13 mouse cellular contexts compared by ENCODE assay signal in genomic region chr10:75424498-75424901, GRCm38 (mm10). TPM values are rescaled to one million over a fixed set of nuclear protein-coding genes. Genes with fewer than 3 reads are reported as not detected.
DNase-seq lines count a peak whose midpoint lies in the region; ATAC-seq lines count a peak whose summit lies in the region.
"Had no signal": no experiment of that assay in that cellular context is flagged by ENCODE, and none has a peak within 500 bp of the region (broad histone marks: within the 10 kb centered on the region; RNA-seq: fewer than 3 reads in every experiment).

No protein-coding gene starts in this region.

- no peak for DNase-seq in liver, embryonic 11.5 days (ENCODE audit: low spot score)
- DNase-seq in CD4-positive, CD25-positive, alpha-beta regulatory T cell, adult 2 months (ENCODE audit: low read depth, low spot score) = peak; percentile 67
- DNase-seq: cerebellum, postnatal 10 days; thymus, postnatal 14 days had no signal

- peak overlapping the region; percentile 12; the same call in 1 of the 2 replicates for H3K27ac ChIP-seq in heart, embryonic 13.5 days (replicated peaks)
- H3K27ac ChIP-seq in heart, embryonic 11.5 days (ENCODE audit: low read depth, low read length) = no peak overlapping the region
- no peak overlapping the region for H3K27ac ChIP-seq in liver, embryonic 16.5 days (ENCODE audit: low read length)
- H3K27ac ChIP-seq in liver, embryonic 11.5 days (ENCODE audit: low read depth, low read length) = no peak overlapping the region
- H3K27ac ChIP-seq: embryonic facial prominence, embryonic 10.5 days; layer of hippocampus, adult 2 months; liver, embryonic 14.5 days had no signal

- H3K4me1 ChIP-seq in heart, embryonic 13.5 days = peaks cover 14% of the 10 kb centered on the region
- no peaks in the 10 kb centered on the region; the same call in 1 of the 2 replicates for H3K4me1 ChIP-seq in heart, embryonic 11.5 days (ENCODE audit: control insufficient read depth, insufficient read depth, low read length)
- H3K4me1 ChIP-seq in liver, embryonic 16.5 days (ENCODE audit: control insufficient read depth, low read depth, low read length) = no peaks in the 10 kb centered on the region; the same call in 1 of the 2 replicates
- no peaks in the 10 kb centered on the region; the same call in 1 of the 2 replicates for H3K4me1 ChIP-seq in liver, embryonic 11.5 days (replicated peaks; ENCODE audit: control insufficient read depth, insufficient read depth, low read length)
- H3K4me1 ChIP-seq: embryonic facial prominence, embryonic 10.5 days had no signal

- WGBS in heart, embryonic 13.5 days = 48% methylated on average over 10 of the region's 10 CpGs
- WGBS in heart, embryonic 11.5 days (ENCODE audit: insufficient replicate concordance) = 58% methylated on average over 10 of the region's 10 CpGs
- WGBS in liver, embryonic 16.5 days (ENCODE audit: insufficient replicate concordance) = 63% methylated on average over 10 of the region's 10 CpGs
- WGBS in liver, embryonic 11.5 days = 69% methylated on average over 10 of the region's 10 CpGs

- no peak overlapping the region for H3K9ac ChIP-seq in heart, embryonic 13.5 days
- H3K9ac ChIP-seq in heart, embryonic 11.5 days (ENCODE audit: low read depth, low read length) = no peak overlapping the region
- no peak overlapping the region for H3K9ac ChIP-seq in liver, embryonic 16.5 days (ENCODE audit: low read depth, low read length)
- H3K9ac ChIP-seq in liver, embryonic 11.5 days (ENCODE audit: low read depth, low read length) = no peak overlapping the region
- H3K9ac ChIP-seq: liver, embryonic 14.5 days had no signal

- no peak overlapping the region for H3K4me3 ChIP-seq in heart, embryonic 13.5 days
- no peak overlapping the region for H3K4me3 ChIP-seq in heart, embryonic 11.5 days (ENCODE audit: low read depth, low read length)
- H3K4me3 ChIP-seq in liver, embryonic 16.5 days (ENCODE audit: low read depth, low read length) = no peak overlapping the region
- no peak overlapping the region for H3K4me3 ChIP-seq in liver, embryonic 11.5 days (ENCODE audit: low read depth, low read length)
- H3K4me3 ChIP-seq: embryonic facial prominence, embryonic 10.5 days; layer of hippocampus, adult 2 months had no signal

- no peaks in the 10 kb centered on the region for H3K36me3 ChIP-seq in heart, embryonic 13.5 days
- H3K36me3 ChIP-seq in heart, embryonic 11.5 days (ENCODE audit: control insufficient read depth, insufficient read depth, low read length) = no peaks in the 10 kb centered on the region
- peaks cover 2% of the 10 kb centered on the region; the same call in 1 of the 2 replicates for H3K36me3 ChIP-seq in liver, embryonic 16.5 days (ENCODE audit: control insufficient read depth, insufficient read depth)
- H3K36me3 ChIP-seq in liver, embryonic 11.5 days (ENCODE audit: control insufficient read depth, insufficient read depth, low read length) = no peaks in the 10 kb centered on the region
- H3K36me3 ChIP-seq: embryonic facial prominence, embryonic 10.5 days had no signal

- H3K27me3 ChIP-seq in heart, embryonic 13.5 days (replicated peaks) = no peaks in the 10 kb centered on the region
- no peaks in the 10 kb centered on the region for H3K27me3 ChIP-seq in heart, embryonic 11.5 days (ENCODE audit: control insufficient read depth, insufficient read depth, low read length)
- H3K27me3 ChIP-seq in liver, embryonic 16.5 days (ENCODE audit: control insufficient read depth, insufficient read depth, low read depth, low read length) = no peaks in the 10 kb centered on the region
- H3K27me3 ChIP-seq in liver, embryonic 11.5 days (replicated peaks; ENCODE audit: control insufficient read depth, insufficient read depth, low read length) = no peaks in the 10 kb centered on the region

- peak overlapping the region; percentile 22 for H3K4me2 ChIP-seq in heart, embryonic 13.5 days
- H3K4me2 ChIP-seq in heart, embryonic 11.5 days = no peak overlapping the region
- H3K4me2 ChIP-seq in liver, embryonic 16.5 days (ENCODE audit: low read depth, low read length) = peak overlapping the region; percentile 9; the same call in 1 of the 2 replicates
- no peak overlapping the region for H3K4me2 ChIP-seq in liver, embryonic 11.5 days

- no peak for ATAC-seq in heart, embryonic 13.5 days (ENCODE audit: extremely low read depth, insufficient number of reproducible peaks, low FRiP score, low TSS enrichment)
- no peak for ATAC-seq in heart, embryonic 11.5 days (replicated peaks; ENCODE audit: insufficient number of reproducible peaks, low FRiP score, low TSS enrichment)
- no peak for ATAC-seq in liver, embryonic 16.5 days (ENCODE audit: low read depth)
- ATAC-seq in liver, embryonic 11.5 days (replicated peaks; ENCODE audit: low FRiP score) = no peak
- peak; percentile 93 for ATAC-seq in inflammation-experienced regulatory T-cells, adult 6 months
- no peak for ATAC-seq in monocyte, adult 5-6 weeks (replicated peaks; ENCODE audit: insufficient number of reproducible peaks, low FRiP score, low TSS enrichment, poor library complexity, severe bottlenecking)
- ATAC-seq: midbrain, embryonic 16.5 days had no signal

- H3K9me3 ChIP-seq in heart, embryonic 13.5 days = no peaks in the 10 kb centered on the region
- H3K9me3 ChIP-seq in heart, embryonic 11.5 days (replicated peaks; ENCODE audit: control insufficient read depth, low read length) = no peaks in the 10 kb centered on the region
- H3K9me3 ChIP-seq in liver, embryonic 16.5 days (replicated peaks; ENCODE audit: control insufficient read depth, low read length) = no peaks in the 10 kb centered on the region
- H3K9me3 ChIP-seq in liver, embryonic 11.5 days (ENCODE audit: control insufficient read depth, low read length) = no peaks in the 10 kb centered on the region
- H3K9me3 ChIP-seq: embryonic facial prominence, embryonic 10.5 days had no signal

RNA-seq across cellular contexts. Expression of gene Upb1, which starts 23.6 kb away (rescaled TPM):
- polyA plus RNA-seq in heart, embryonic 13.5 days (2015; fragmentation: Nextera tagmentation; extraction: Ambion mirVana) = 0.23 and 0.42 TPM in 2 replicates
- 0.39 and 0.46 TPM in 2 replicates for polyA plus RNA-seq in heart, embryonic 11.5 days (2014; fragmentation: Nextera tagmentation; extraction: Ambion mirVana)
- polyA plus RNA-seq in liver, embryonic 16.5 days (2015; fragmentation: Nextera tagmentation; extraction: Ambion mirVana) = 29.5 and 40.4 TPM in 2 replicates
- 5.5 and 5.7 TPM in 2 replicates for polyA plus RNA-seq in liver, embryonic 11.5 days (2014; fragmentation: Nextera tagmentation; extraction: Ambion mirVana)
- polyA plus RNA-seq in inflammation-experienced regulatory T-cells, adult 6 months (2017; shearing (Covaris generic)) = under 1 TPM; 0.21 to 0.59 (median 0.29) TPM
- total RNA-seq in monocyte, adult 5-6 weeks (2017) = 1.5 to 1.6 TPM (median 1.5 TPM) in 3 replicates

Comparison
In these comparisons a context has a peak if more than half of its experiments do, and no peak if none do; other contexts are left out.
1. H3K4me2 ChIP-seq: peak in heart, embryonic 13.5 days (single experiment) and liver, embryonic 16.5 days (single experiment); none in heart, embryonic 11.5 days (single experiment) and liver, embryonic 11.5 days (single experiment).